Mouse (Mus musculus): ENCODE results near the gene Bdkrb2. TPM values are rescaled to one million over a fixed set of nuclear protein-coding genes. Genes with fewer than 3 reads are reported as not detected.

Bdkrb2 gene
- polyA plus RNA-seq, 1 experiment from 2014 or later, result 0.08 TPM

DNA sequence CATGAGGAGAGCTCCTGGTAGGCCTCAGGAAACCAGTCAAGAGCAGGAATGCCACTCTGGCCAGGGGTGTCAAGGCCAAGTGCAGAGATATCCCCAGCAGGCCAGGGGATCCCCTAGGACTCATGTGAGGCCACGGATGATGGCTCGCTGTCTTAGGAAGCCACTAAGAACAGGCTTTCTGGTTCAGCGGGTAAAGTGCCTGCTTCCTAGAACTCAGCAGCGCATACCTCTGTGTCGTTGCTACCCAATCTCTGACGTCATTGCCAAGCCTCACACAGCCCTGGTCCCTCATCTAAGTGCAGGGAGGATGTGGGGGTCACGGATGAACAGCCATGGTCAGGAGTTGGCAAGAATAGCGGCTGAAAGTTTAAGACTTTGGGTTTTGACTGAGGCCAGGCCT lies 34.1 kb downstream of the Bdkrb2 start:
- Histone ChIP-seq H3K4me2 (no peak overlapping the region), H3K4me3 (replicated peaks) (no peak overlapping the region), H3K36me3 (replicated peaks) (no peaks in the 10 kb centered on the region), H3K27ac (replicated peaks) (no peak overlapping the region), H3K9ac (no peak overlapping the region), H3K27me3 (no peaks in the 10 kb centered on the region), H3K4me1 (replicated peaks) (no peaks in the 10 kb centered on the region), H3K9me3 (replicated peaks) (no peaks in the 10 kb centered on the region)
- ATAC-seq (ENCODE audit: insufficient read depth), result no peak
- WGBS (ENCODE audit: insufficient replicate concordance), result 69% methylated on average over 8 of the region's 8 CpGs

DNA sequence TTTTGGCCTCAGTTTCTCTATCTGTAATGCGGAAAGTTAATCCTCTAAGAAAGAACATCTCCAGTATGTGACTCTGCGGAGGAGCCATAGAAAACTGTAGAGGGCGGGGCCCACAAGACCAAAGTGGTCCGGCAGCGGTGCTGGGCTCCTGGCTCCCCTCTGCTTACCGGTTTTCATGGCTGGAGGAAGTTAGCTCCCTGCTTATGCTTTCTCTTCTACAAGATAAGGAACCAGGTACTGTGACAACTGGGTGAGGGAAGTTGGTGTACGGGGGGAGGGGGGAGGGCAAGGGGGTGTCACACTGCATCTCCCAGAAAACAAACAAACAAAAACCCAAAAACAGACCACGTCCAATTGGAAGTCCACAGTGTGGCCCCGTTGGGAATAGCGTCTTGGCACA lies 35.5 kb downstream of the Bdkrb2 start:
- Histone ChIP-seq H3K4me3 (replicated peaks) (no peak overlapping the region), H3K4me2 (no peak overlapping the region), H3K36me3 (replicated peaks) (no peaks in the 10 kb centered on the region), H3K9me3 (replicated peaks) (no peaks in the 10 kb centered on the region), H3K4me1 (replicated peaks) (no peaks in the 10 kb centered on the region), H3K27ac (replicated peaks) (no peak overlapping the region), H3K9ac (no peak overlapping the region), H3K27me3 (no peaks in the 10 kb centered on the region)
- ATAC-seq (ENCODE audit: insufficient read depth), result no peak
- 48% methylated on average over 10 of the region's 10 CpGs for WGBS (ENCODE audit: insufficient replicate concordance)

DNA sequence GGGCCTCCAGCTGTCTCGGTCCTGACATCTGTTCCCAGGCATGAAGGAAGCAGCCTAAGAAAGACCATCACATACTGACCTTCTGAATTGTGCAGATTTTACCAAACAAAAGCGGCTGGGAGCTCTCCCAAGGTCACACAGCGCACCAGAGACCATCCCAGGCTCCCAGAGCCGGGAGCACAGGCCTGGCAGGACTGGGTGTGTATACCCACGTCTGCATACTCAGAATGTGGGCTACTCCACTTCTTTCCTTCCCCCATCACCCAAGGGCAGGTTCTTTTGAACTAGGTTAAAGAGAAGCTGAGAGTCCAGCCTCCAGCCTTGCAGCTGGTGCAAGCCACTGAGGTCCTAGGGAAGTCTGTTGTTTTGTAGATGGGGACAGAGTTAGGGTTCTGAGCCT lies 36.1 kb downstream of the Bdkrb2 start:
- no peaks in the 10 kb centered on the region for H3K27me3 ChIP-seq
- no peaks in the 10 kb centered on the region for H3K36me3 ChIP-seq (replicated peaks)
- H3K9me3 ChIP-seq (replicated peaks), result no peaks in the 10 kb centered on the region
- no peak for ATAC-seq (ENCODE audit: insufficient read depth)
- WGBS (ENCODE audit: insufficient replicate concordance), result 50% methylated on average over 5 of the region's 5 CpGs
- H3K4me2 ChIP-seq, result no peak overlapping the region
- no peak overlapping the region for H3K9ac ChIP-seq
- H3K27ac ChIP-seq (replicated peaks), result no peak overlapping the region
- H3K4me3 ChIP-seq (replicated peaks), result no peak overlapping the region
- H3K4me1 ChIP-seq (replicated peaks), result no peaks in the 10 kb centered on the region

DNA sequence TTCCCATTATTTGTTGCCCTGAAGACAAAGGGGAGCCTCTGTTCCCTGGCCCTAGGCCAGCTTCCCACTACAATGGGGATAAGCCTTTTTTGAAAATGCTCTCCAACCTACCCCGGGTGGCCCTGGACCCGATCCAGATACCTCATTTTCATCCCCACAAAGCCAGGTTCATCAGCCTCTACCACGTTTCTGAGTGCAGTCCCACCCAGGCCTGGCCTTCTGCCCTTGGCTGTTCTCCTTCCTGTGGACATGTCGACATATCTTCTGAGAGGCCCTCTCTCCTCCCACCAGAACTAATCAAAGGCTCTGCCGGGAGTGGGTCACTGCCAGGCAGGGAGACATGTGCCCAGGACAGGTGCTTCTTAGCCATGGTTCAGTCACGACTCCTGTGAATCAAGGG lies 38.6 kb downstream of the Bdkrb2 start:
- Histone ChIP-seq H3K4me3 (replicated peaks) (no peak overlapping the region), H3K4me1 (replicated peaks) (no peaks in the 10 kb centered on the region), H3K36me3 (replicated peaks) (no peaks in the 10 kb centered on the region), H3K27me3 (no peaks in the 10 kb centered on the region), H3K27ac (replicated peaks) (no peak overlapping the region), H3K9ac (no peak overlapping the region), H3K4me2 (no peak overlapping the region), H3K9me3 (replicated peaks) (no peaks in the 10 kb centered on the region)
- WGBS (ENCODE audit: insufficient replicate concordance), result 55% methylated on average over 6 of the region's 6 CpGs
- ATAC-seq (ENCODE audit: insufficient read depth), result no peak

DNA sequence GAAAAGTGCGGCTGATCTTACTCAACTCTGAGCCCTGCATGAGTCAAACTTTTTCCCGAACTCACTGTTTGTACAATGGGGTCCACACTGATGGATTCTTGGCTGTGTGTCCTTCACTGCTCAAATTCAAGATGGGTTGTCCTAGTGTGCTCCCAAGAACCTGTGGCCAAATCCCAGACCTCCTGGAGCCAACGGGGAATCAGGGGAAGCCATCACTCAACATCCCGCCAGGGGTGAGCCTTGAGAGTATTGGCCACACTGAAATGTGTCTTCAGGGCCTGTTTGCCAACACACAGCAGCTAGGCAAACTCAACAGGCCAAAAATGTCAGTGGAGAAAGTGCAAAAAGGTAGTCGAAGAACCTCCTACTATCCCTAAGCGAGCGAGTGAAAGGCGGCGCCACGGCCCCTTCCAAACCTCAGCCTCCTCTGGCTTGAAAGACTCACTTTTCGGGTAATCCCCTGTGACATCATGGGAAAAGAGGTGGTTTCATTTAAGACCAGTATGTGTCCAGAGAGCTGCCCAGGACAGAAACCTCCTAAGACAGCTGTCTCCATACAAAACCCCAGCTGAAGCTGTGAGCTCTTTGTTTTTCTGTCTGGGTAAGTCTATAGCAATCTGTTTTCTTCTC lies 39.7 kb downstream of the Bdkrb2 start, which contains the start of gene Bdkrb1:
Gene Bdkrb1, plus strand, starts transcription at position 505 of the 630 bp plus-strand sequence.
- Histone ChIP-seq H3K27me3 (no peaks in the 10 kb centered on the region), H3K4me2 (no peak within 1 kb of the TSS), H3K9ac (no peak within 1 kb of the TSS), H3K27ac (replicated peaks) (no peak within 1 kb of the TSS), H3K4me3 (replicated peaks) (no peak within 1 kb of the TSS), H3K4me1 (replicated peaks) (no peaks in the 10 kb centered on the region), H3K36me3 (replicated peaks) (no peaks in the 10 kb centered on the region), H3K9me3 (replicated peaks) (no peaks in the 10 kb centered on the region)
- ATAC-seq (ENCODE audit: insufficient read depth), result no peak
- 80% methylated on average over 11 of the region's 11 CpGs for WGBS (ENCODE audit: insufficient replicate concordance)

DNA sequence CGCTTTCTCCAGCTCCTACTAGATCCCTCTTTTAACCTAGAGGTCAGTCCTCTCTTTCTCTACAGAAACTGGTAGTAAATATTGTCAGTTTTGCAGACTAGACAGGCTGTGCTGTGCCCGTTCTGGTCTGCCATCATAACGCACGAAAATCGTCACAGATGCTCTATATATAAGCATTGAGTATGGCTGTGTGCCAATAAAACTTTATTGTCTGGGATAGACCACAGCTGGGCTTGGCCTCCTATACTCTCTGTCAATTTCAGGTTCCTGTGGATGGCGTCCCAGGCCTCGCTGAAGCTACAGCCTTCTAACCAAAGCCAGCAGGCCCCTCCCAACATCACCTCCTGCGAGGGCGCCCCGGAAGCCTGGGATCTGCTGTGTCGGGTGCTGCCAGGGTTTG lies 40.9 kb downstream of the Bdkrb2 start:
- Histone ChIP-seq H3K4me2 (no peak overlapping the region), H3K27me3 (no peaks in the 10 kb centered on the region), H3K9me3 (replicated peaks) (no peaks in the 10 kb centered on the region), H3K4me1 (replicated peaks) (no peaks in the 10 kb centered on the region), H3K27ac (replicated peaks) (no peak overlapping the region), H3K9ac (no peak overlapping the region), H3K36me3 (replicated peaks) (no peaks in the 10 kb centered on the region), H3K4me3 (replicated peaks) (no peak overlapping the region)
- WGBS (ENCODE audit: insufficient replicate concordance), result 79% methylated on average over 11 of the region's 11 CpGs
- no peak for ATAC-seq (ENCODE audit: insufficient read depth)

DNA sequence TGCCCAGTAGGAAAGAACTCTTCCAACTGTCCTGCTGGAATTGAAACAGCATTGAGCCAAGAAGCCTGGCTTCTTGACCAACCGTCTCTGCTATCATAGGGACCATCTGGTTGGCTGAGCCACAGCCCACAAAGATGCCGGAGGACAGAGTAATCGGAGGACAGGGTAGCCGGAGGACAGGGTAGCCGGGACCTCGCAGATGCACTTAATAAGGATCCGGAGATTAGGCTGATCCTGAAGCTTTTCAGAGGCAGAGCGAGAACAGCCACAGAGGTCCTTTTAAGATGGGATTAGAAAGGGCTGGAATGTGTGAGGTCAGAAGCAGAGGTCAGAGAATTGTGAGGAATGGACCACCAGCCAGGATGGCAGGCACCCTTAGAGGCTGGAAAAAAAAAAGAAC lies 42.2 kb downstream of the Bdkrb2 start:
- Histone ChIP-seq H3K9me3 (replicated peaks) (no peaks in the 10 kb centered on the region), H3K36me3 (replicated peaks) (no peaks in the 10 kb centered on the region), H3K9ac (no peak overlapping the region), H3K4me3 (replicated peaks) (no peak overlapping the region), H3K4me2 (no peak overlapping the region), H3K4me1 (replicated peaks) (no peaks in the 10 kb centered on the region), H3K27me3 (no peaks in the 10 kb centered on the region), H3K27ac (replicated peaks) (no peak overlapping the region)
- WGBS (ENCODE audit: insufficient replicate concordance), result 71% methylated on average over 8 of the region's 8 CpGs
- no peak for ATAC-seq (ENCODE audit: insufficient read depth)

DNA sequence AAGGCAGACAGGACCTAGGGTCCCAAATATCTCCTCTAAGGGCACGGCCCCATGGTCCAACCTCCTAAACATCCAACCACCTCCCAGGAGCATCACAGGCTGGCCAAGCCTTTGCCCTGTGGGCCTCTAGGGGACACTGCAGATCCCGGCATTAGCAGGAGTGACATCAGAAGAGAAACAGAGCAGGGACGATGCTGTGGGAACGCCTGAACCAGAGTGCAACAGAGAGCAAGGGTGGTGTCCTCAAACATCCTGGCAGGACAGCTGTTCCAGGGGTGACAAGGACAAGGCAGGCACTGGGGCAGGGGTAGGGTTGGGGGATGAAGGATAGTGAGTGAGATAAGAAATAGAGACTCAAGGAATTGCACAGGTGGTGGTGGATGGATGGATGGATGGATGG lies 43.9 kb downstream of the Bdkrb2 start:
- H3K4me2 ChIP-seq, result no peak overlapping the region
- no peaks in the 10 kb centered on the region for H3K27me3 ChIP-seq
- H3K9me3 ChIP-seq (replicated peaks), result no peaks in the 10 kb centered on the region
- no peaks in the 10 kb centered on the region for H3K4me1 ChIP-seq (replicated peaks)
- no peak for ATAC-seq (ENCODE audit: insufficient read depth)
- no peak overlapping the region for H3K27ac ChIP-seq (replicated peaks)
- no peak overlapping the region for H3K9ac ChIP-seq
- H3K36me3 ChIP-seq (replicated peaks), result no peaks in the 10 kb centered on the region
- no peak overlapping the region for H3K4me3 ChIP-seq (replicated peaks)
- WGBS (ENCODE audit: insufficient replicate concordance), result 56% methylated on average over 4 of the region's 4 CpGs

DNA sequence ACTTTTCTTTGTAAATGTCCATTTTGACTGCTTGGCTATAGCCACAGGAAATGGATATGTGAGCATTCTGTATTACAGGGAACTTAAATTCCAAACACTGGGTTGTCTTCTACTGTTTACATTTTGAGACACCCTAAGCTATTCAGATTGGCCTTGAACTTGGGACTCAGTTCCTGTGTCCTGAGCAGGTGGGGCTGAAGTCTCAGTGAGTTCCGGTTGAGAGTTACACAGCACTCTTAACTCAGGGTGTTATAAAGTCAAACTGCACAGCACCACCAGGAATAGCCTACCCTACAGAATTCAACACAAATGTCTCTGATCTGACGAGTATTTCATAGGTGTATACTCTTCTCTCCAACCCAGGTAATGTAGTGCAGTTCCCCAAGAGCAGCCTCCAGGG lies 48.0 kb downstream of the Bdkrb2 start:
- Histone ChIP-seq H3K4me3 (replicated peaks) (no peak overlapping the region), H3K9ac (no peak overlapping the region), H3K36me3 (replicated peaks) (peaks cover 20% of the 10 kb centered on the region), H3K27ac (replicated peaks) (no peak overlapping the region), H3K4me1 (replicated peaks) (no peaks in the 10 kb centered on the region), H3K9me3 (replicated peaks) (no peaks in the 10 kb centered on the region), H3K27me3 (no peaks in the 10 kb centered on the region), H3K4me2 (no peak overlapping the region)
- ATAC-seq (ENCODE audit: insufficient read depth), result no peak
- WGBS (ENCODE audit: insufficient replicate concordance), result 66% methylated on average over 2 of the region's 2 CpGs

DNA sequence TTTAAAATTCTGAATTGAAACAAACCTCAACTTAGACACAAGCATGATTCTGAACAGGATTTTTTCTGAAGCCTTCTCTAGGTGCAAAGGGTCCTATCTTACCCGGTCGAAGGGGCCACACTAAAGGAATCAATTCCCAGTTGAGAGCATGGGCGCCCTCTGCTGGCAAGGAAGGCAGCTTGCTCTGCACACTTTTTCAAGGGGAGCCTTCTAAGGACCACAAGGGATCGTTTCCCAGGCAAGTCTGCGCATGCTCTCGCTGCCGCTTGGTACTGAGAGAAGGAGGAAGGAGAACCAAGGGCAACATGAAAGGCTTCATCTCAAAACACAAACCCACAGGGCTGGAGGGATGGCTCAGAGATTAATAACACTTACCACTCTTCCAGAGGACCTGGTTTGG lies 48.7 kb downstream of the Bdkrb2 start:
- H3K9me3 ChIP-seq (replicated peaks), result no peaks in the 10 kb centered on the region
- no peak overlapping the region for H3K9ac ChIP-seq
- H3K27me3 ChIP-seq, result no peaks in the 10 kb centered on the region
- H3K36me3 ChIP-seq (replicated peaks), result peaks cover 27% of the 10 kb centered on the region
- no peak overlapping the region for H3K4me2 ChIP-seq
- no peak for ATAC-seq (ENCODE audit: insufficient read depth)
- H3K4me3 ChIP-seq (replicated peaks), result no peak overlapping the region
- H3K4me1 ChIP-seq (replicated peaks), result no peaks in the 10 kb centered on the region
- 17% methylated on average over 7 of the region's 7 CpGs for WGBS (ENCODE audit: insufficient replicate concordance)
- H3K27ac ChIP-seq (replicated peaks), result no peak overlapping the region

DNA sequence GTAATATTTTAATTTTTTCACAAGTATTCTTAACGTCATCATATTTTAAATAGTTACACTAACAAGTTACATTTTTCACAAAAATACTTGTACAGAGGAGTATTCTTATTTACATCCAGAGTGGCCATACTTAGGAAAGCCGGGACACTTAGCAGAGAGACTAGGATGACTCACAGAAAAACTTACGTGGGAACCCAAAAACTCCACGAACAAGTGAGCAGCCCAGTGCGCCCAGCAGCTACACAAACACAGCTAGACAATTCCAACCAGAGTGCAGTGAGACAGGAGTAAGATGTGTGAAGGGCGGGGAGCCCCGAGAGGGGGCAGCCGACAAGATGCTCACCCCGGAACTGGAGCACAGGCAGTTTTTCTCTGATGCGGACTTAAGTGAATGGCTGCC lies 50.5 kb downstream of the Bdkrb2 start:
- Histone ChIP-seq H3K36me3 (replicated peaks) (peaks cover 45% of the 10 kb centered on the region), H3K4me2 (no peak overlapping the region), H3K4me3 (replicated peaks) (no peak overlapping the region), H3K4me1 (replicated peaks) (no peaks in the 10 kb centered on the region), H3K27ac (replicated peaks) (no peak overlapping the region), H3K9me3 (replicated peaks) (no peaks in the 10 kb centered on the region), H3K9ac (no peak overlapping the region), H3K27me3 (no peaks in the 10 kb centered on the region)
- WGBS (ENCODE audit: insufficient replicate concordance), result 83% methylated on average over 10 of the region's 10 CpGs
- ATAC-seq (ENCODE audit: insufficient read depth), result no peak

DNA sequence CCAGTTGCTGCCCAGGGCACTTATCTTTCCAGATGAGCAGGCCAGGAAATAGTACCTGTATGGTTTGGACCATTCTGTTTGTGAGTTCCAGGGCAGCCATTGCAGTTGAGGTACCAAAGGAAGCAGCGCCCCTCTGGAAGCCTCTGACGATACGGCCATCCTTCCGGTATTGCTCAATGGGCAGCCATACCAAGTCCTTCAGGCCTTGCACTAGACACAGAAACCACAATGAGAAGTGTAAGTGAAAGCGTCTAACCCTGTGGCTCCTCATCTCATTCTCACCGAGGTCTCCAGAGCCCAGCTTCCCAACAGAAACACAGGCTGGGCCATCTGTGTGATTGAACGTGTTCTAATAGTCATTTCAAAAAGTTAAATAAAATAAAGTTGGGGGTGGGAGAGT lies 59.0 kb downstream of the Bdkrb2 start:
- Histone ChIP-seq H3K4me2 (no peak overlapping the region), H3K9me3 (replicated peaks) (no peaks in the 10 kb centered on the region), H3K4me1 (replicated peaks) (no peaks in the 10 kb centered on the region), H3K27ac (replicated peaks) (no peak overlapping the region), H3K27me3 (no peaks in the 10 kb centered on the region), H3K4me3 (replicated peaks) (no peak overlapping the region), H3K36me3 (replicated peaks) (peaks cover 84% of the 10 kb centered on the region), H3K9ac (no peak overlapping the region)
- ATAC-seq (ENCODE audit: insufficient read depth), result no peak
- 84% methylated on average over 7 of the region's 7 CpGs for WGBS (ENCODE audit: insufficient replicate concordance)

All from liver, embryonic 15.5 days (tissue).